Mouse (Mus musculus) liver, embryonic 15.5 days (tissue): ENCODE data around the gene Pou2f3. TPM values are rescaled to one million over a fixed set of nuclear protein-coding genes. Genes with fewer than 3 reads are reported as not detected.

ENCODE experiments used
- ATAC-seq: fragments of 200-750 bp; cut with Nextera tagmentation; 2 replicates; pipeline ENCODE4 v1.8.0; 2017; ENCODE audit warnings: moderate number of reproducible peaks, mild to moderate bottlenecking, moderate library complexity; ENCODE audit not compliant: insufficient read depth
- H3K27ac ChIP-seq: fragments of 300-500 bp; sonication (generic); replicated peaks from 2 replicates; pipeline ENCODE4 v1.5.1; 2015; ENCODE audit warnings: mild to moderate bottlenecking, inconsistent platforms
- H3K27me3 ChIP-seq: fragments of 300-500 bp; sonication (generic); 2 replicates; pipeline ENCODE4 v1.6.1; 2015; ENCODE audit warnings: mild to moderate bottlenecking, inconsistent platforms
- H3K36me3 ChIP-seq: fragments of 300-500 bp; sonication (generic); replicated peaks from 2 replicates; pipeline ENCODE4 v1.6.1; 2015; ENCODE audit warnings: moderate library complexity, mild to moderate bottlenecking, inconsistent platforms
- H3K4me1 ChIP-seq: fragments of 300-500 bp; sonication (generic); replicated peaks from 2 replicates; pipeline ENCODE4 v1.6.1; 2015; ENCODE audit warnings: inconsistent platforms
- H3K4me2 ChIP-seq: fragments of 300-500 bp; sonication (generic); 2 replicates; pipeline ENCODE4 v1.6.1; 2015; ENCODE audit warnings: moderate library complexity, mild to moderate bottlenecking, inconsistent platforms
- H3K4me3 ChIP-seq: fragments of 300-500 bp; sonication (generic); replicated peaks from 2 replicates; pipeline ENCODE4 v1.5.1; 2015; ENCODE audit warnings: mild to moderate bottlenecking, inconsistent platforms
- H3K9ac ChIP-seq: fragments of 300-500 bp; sonication (generic); 2 replicates; pipeline ENCODE4 v1.6.1; 2015; ENCODE audit warnings: moderate library complexity, mild to moderate bottlenecking, inconsistent platforms
- H3K9me3 ChIP-seq: fragments of 300-500 bp; sonication (generic); replicated peaks from 2 replicates; pipeline ENCODE4 v1.6.1; 2016; ENCODE audit warnings: inconsistent platforms
- WGBS: fragments of 180-500 bp; shearing (Covaris S2); methylation state at CpG from one replicate; pipeline ENCODE4 v1.1.7; 2015; ENCODE audit warnings: mixed read lengths; ENCODE audit not compliant: insufficient replicate concordance; 5-methylcytosine and 5-hydroxymethylcytosine counted together
- polyA plus RNA-seq: library from polyadenylated mRNA; unstranded; fragments of >200 nt; fragmentation: Nextera tagmentation; extraction: Ambion mirVana; gene quantifications from 2 replicates; pipeline ENCODE4 v1.2.1, GENCODE M21; 2015

Gene Pou2f3
- polyA plus RNA-seq, 1 experiment from 2014 or later: not detected

- no peak for ATAC-seq
- Histone ChIP-seq H3K4me1 (peaks cover 2% of the 10 kb centered on the region; the same call in 1 of the 2 replicates), H3K9me3 (no peaks in the 10 kb centered on the region), H3K4me2 (no peak overlapping the region), H3K27ac (no peak overlapping the region), H3K9ac (no peak overlapping the region), H3K4me3 (no peak overlapping the region), H3K36me3 (no peaks in the 10 kb centered on the region), H3K27me3 (peaks cover 3% of the 10 kb centered on the region; the same call in 1 of the 2 replicates)
- WGBS: 74% methylated on average over 1 of the region's 1 CpGs
These were observed 135.6 kb downstream of the Pou2f3 start for GRCm38 (mm10) chr9:43074611-43075010.

Other genes starting within 250 kb of the Pou2f3 start
- gene Arhgef12, start 103.1 kb downstream of the Pou2f3 start, polyA plus RNA-seq: 6.1 and 8.5 TPM in 2 replicates
- gene Tmem136, start 93.8 kb downstream of the Pou2f3 start, polyA plus RNA-seq: 0.76 and 1.0 TPM in 2 replicates
- gene Oaf, start 29.5 kb upstream of the Pou2f3 start, polyA plus RNA-seq: 26.8 and 30.0 TPM in 2 replicates
- 0.03 and 0.09 TPM in 2 replicates for gene Trim29, start 100.5 kb upstream of the Pou2f3 start, polyA plus RNA-seq